Mouse (Mus musculus) thymus, postnatal 4 days (tissue): ENCODE measurements around the gene Gaa.

Experiments used
- DNase-seq: peaks from one replicate; pipeline ENCODE4 v3.0.0; 2021

The Gaa gene

GRCm38 (mm10) chr11:119304904-119305712 is 37.4 kb downstream of the Gaa start:
- peak; percentile 74 for DNase-seq

GRCm38 (mm10) chr11:119306762-119307657 is 39.3 kb downstream of the Gaa start:
- no peak for DNase-seq

- DNase-seq: no peak
Observed at GRCm38 (mm10) chr11:119307658-119307867, 39.9 kb downstream of the Gaa start, which contains the start of gene Card14. Card14 (plus strand) TSS chr11:119307768.

GRCm38 (mm10) chr11:119307916-119308315 is 40.2 kb downstream of the Gaa start:
- no peak for DNase-seq

GRCm38 (mm10) chr11:119310621-119311020 is 42.9 kb downstream of the Gaa start:
- no peak for DNase-seq

- no peak for DNase-seq
Observed at GRCm38 (mm10) chr11:119314252-119314936, 46.7 kb downstream of the Gaa start.

GRCm38 (mm10) chr11:119316720-119317119 is 49.0 kb downstream of the Gaa start:
- no peak for DNase-seq

- DNase-seq: no peak
Observed at GRCm38 (mm10) chr11:119322521-119322920, 54.8 kb downstream of the Gaa start.

- DNase-seq: no peak
Observed at GRCm38 (mm10) chr11:119325068-119325467, 57.4 kb downstream of the Gaa start.

- no peak for DNase-seq
Observed at GRCm38 (mm10) chr11:119330592-119330991, 62.9 kb downstream of the Gaa start.

GRCm38 (mm10) chr11:119331970-119332369 is 64.3 kb downstream of the Gaa start:
- peak; percentile 52 for DNase-seq
